Mouse (Mus musculus) cerebellum, adult 11 months (tissue): Measurements from ENCODE around the gene Elmo2.

Source experiments
- DNase-seq: peaks from one replicate; pipeline ENCODE4 v3.0.0; 2022

The Elmo2 gene

GRCm38 (mm10) chr2:165326304-165327190 lies at the start of gene Elmo2:
TSS of gene Elmo2 (minus strand) at chr2:165326479.
- DNase-seq, result peak; percentile 98

- DNase-seq, result no peak
Measured at GRCm38 (mm10) chr2:165376001-165376400, 49.7 kb upstream of the Elmo2 start.

GRCm38 (mm10) chr2:165375478-165375877 lies 49.2 kb upstream of the Elmo2 start:
- no peak for DNase-seq

GRCm38 (mm10) chr2:165371066-165371465 lies 44.8 kb upstream of the Elmo2 start:
- no peak for DNase-seq

- no peak for DNase-seq
Measured at GRCm38 (mm10) chr2:165370348-165370747, 44.1 kb upstream of the Elmo2 start.

GRCm38 (mm10) chr2:165368496-165368895 lies 42.2 kb upstream of the Elmo2 start, which contains the start of gene Zfp663:
TSS of gene Zfp663 (minus strand) at chr2:165368729.
- no peak for DNase-seq

GRCm38 (mm10) chr2:165367868-165368439 lies 41.7 kb upstream of the Elmo2 start:
- DNase-seq, result no peak

- no peak for DNase-seq
Measured at GRCm38 (mm10) chr2:165367047-165367520, 40.8 kb upstream of the Elmo2 start.

- DNase-seq, result peak; percentile 57
Measured at GRCm38 (mm10) chr2:165364334-165365091, 38.2 kb upstream of the Elmo2 start.

- no peak for DNase-seq
Measured at GRCm38 (mm10) chr2:165363282-165363681, 37.0 kb upstream of the Elmo2 start.

GRCm38 (mm10) chr2:165360861-165361260 lies 34.6 kb upstream of the Elmo2 start:
- peak; percentile 30 for DNase-seq

GRCm38 (mm10) chr2:165351828-165352513 lies 25.7 kb upstream of the Elmo2 start:
- DNase-seq, result no peak

- peak; percentile 30 for DNase-seq
Measured at GRCm38 (mm10) chr2:165349466-165349865, 23.2 kb upstream of the Elmo2 start.

GRCm38 (mm10) chr2:165346180-165346579 lies 19.9 kb upstream of the Elmo2 start:
- DNase-seq, result no peak

GRCm38 (mm10) chr2:165337191-165337590 lies 10.9 kb upstream of the Elmo2 start:
- DNase-seq, result peak; percentile 59

- no peak for DNase-seq
Measured at GRCm38 (mm10) chr2:165332610-165333210, 6.4 kb upstream of the Elmo2 start.

- no peak for DNase-seq
Measured at GRCm38 (mm10) chr2:165329703-165330102, 3.4 kb upstream of the Elmo2 start.

- DNase-seq, result no peak
Measured at GRCm38 (mm10) chr2:165328746-165329145, 2.5 kb upstream of the Elmo2 start.

GRCm38 (mm10) chr2:165327386-165327785 lies 1.1 kb upstream of the Elmo2 start:
- DNase-seq, result peak; percentile 24

GRCm38 (mm10) chr2:165325521-165326303 lies 567 bp downstream of the Elmo2 start:
- DNase-seq, result peak; percentile 51

GRCm38 (mm10) chr2:165323928-165324327 lies 2.4 kb downstream of the Elmo2 start:
- peak; percentile 43 for DNase-seq
